Mouse (Mus musculus) E14TG2a.4 (cell line): ENCODE measurements around the gene Frrs1l.

Experiments used
- H3K27me3 ChIP-seq: 2 replicates; pipeline ENCODE4 v1.6.1; 2014; ENCODE audit warnings: low read length, control low read depth; ENCODE audit not compliant: insufficient read depth
- H3K36me3 ChIP-seq: 2 replicates; pipeline ENCODE4 v1.6.1; 2014; ENCODE audit warnings: low read length, control low read depth; ENCODE audit not compliant: insufficient read depth
- H3K4me1 ChIP-seq: replicated peaks from 2 replicates; pipeline ENCODE4 v1.6.1; 2014; ENCODE audit warnings: low read depth, low read length, control low read depth
- H3K4me3 ChIP-seq: replicated peaks from 2 replicates; pipeline ENCODE4 v1.5.1; 2014; ENCODE audit warnings: mild to moderate bottlenecking, low read length
- H3K9me3 ChIP-seq: 2 replicates; pipeline ENCODE4 v1.6.1; 2014; ENCODE audit warnings: low read length, control low read depth
- CTCF ChIP-seq: conservative IDR thresholded peaks from 2 replicates; pipeline ENCODE4 v1.5.1; 2014; ENCODE audit warnings: low read length
- NANOG ChIP-seq: IDR thresholded peaks from 2 replicates; pipeline ENCODE4 v1.6.1; 2014; ENCODE audit warnings: borderline replicate concordance, low read length, mixed read lengths
- POU5F1 ChIP-seq: IDR thresholded peaks from 2 replicates; pipeline ENCODE4 v1.6.1; 2014; ENCODE audit warnings: low read length, borderline replicate concordance

The Frrs1l gene

DNA sequence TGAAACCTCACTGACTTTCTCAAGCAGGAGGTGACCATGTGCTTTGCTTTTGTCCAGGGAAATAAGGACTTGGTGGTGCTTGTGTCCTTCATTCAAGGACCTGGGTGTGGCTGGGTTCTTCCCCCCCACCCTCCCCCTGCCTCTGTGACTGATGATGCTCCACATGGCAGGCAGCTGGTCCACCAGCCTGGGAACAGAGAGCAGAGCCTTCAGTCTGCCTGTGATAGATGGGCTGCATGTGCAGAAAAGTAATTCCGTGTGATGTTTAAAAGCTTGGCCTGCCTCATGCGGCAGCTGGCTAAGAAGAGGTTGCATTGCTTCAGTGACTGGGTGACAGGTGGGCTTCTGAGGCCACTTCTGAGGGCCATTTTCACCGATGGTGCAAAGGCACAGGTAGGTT lies 12.6 kb upstream of the Frrs1l start:
- no peak overlapping the region for H3K4me3 ChIP-seq
- peaks cover 12% of the 10 kb centered on the region for H3K27me3 ChIP-seq
- TF ChIP-seq POU5F1 (no peak), CTCF (no peak), NANOG (no peak)
- no peaks in the 10 kb centered on the region for H3K36me3 ChIP-seq
- H3K4me1 ChIP-seq, result 0 out of 2 replicates have a peak, but pooled peaks cover 5% of the 10 kb centered on the region
- no peaks in the 10 kb centered on the region for H3K9me3 ChIP-seq

DNA sequence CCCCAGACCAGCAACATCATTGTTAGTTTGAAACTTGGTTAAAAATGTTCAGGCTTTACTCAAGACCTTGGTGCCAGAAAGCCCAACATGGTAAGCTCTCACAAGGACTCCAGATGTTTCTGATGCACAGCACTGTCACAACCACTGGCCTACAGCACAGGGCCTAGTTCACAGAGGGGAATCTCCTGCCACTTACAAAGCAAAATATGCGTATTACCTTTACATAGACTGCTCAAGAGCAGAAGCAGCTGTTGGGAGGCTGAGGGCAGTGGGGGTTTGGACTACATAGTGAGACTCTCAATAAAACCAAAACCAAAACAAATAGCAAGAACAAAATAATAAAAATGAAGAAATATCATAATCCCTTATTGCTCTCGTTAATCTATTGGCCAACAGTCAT lies 11.2 kb upstream of the Frrs1l start:
- Histone ChIP-seq H3K36me3 (no peaks in the 10 kb centered on the region), H3K4me1 (0 out of 2 replicates have a peak, but pooled peaks cover 5% of the 10 kb centered on the region), H3K4me3 (no peak overlapping the region), H3K27me3 (peaks cover 12% of the 10 kb centered on the region), H3K9me3 (peaks cover 4% of the 10 kb centered on the region)
- TF ChIP-seq NANOG (no peak), CTCF (no peak), POU5F1 (no peak)

DNA sequence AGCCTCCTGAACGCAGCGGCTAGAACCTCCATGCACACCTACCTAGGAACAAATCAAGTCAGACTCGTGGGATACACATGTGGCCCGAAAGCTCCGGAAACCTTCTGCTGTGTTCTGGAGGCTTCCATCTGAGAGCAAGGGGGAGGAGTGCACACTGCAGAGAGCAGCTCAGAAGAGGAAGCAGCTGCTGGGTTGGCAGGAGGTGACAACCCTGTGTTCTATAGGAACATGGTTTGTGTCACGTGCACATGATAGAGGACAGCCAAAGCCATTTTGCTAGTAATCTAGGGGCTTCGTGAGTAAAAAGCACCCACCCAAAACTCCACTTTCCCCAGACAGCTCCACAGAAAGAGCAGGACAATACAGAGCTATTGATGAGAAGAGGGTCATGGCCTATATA lies 3.1 kb upstream of the Frrs1l start:
- Histone ChIP-seq H3K4me3 (no peak overlapping the region), H3K4me1 (peaks cover 10% of the 10 kb centered on the region), H3K27me3 (peaks cover 51% of the 10 kb centered on the region), H3K36me3 (no peaks in the 10 kb centered on the region), H3K9me3 (peaks cover 6% of the 10 kb centered on the region)
- TF ChIP-seq NANOG (no peak), POU5F1 (no peak), CTCF (no peak)

DNA sequence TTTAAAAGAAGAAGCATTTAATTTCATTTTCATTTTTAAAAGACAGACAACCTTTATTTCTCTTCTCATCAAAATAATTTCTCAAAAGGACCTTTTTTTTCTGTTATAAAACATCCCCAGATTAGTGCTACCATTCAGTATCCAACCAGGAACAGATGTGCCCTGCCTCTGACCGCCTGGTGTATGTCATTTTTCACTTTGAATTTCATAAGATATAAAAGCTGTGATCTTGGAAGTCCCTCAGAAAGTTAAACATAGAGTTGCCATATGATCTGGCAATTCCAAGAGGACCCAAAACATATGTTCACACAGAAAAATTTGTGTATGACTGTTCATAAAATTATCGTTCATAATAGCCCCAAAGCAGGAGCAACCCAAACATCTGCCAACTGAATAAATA lies 1.8 kb upstream of the Frrs1l start:
- Histone ChIP-seq H3K36me3 (no peaks in the 10 kb centered on the region), H3K4me3 (no peak overlapping the region), H3K4me1 (peaks cover 10% of the 10 kb centered on the region), H3K9me3 (peaks cover 6% of the 10 kb centered on the region), H3K27me3 (peaks cover 65% of the 10 kb centered on the region)
- TF ChIP-seq CTCF (no peak), NANOG (no peak), POU5F1 (no peak)

DNA sequence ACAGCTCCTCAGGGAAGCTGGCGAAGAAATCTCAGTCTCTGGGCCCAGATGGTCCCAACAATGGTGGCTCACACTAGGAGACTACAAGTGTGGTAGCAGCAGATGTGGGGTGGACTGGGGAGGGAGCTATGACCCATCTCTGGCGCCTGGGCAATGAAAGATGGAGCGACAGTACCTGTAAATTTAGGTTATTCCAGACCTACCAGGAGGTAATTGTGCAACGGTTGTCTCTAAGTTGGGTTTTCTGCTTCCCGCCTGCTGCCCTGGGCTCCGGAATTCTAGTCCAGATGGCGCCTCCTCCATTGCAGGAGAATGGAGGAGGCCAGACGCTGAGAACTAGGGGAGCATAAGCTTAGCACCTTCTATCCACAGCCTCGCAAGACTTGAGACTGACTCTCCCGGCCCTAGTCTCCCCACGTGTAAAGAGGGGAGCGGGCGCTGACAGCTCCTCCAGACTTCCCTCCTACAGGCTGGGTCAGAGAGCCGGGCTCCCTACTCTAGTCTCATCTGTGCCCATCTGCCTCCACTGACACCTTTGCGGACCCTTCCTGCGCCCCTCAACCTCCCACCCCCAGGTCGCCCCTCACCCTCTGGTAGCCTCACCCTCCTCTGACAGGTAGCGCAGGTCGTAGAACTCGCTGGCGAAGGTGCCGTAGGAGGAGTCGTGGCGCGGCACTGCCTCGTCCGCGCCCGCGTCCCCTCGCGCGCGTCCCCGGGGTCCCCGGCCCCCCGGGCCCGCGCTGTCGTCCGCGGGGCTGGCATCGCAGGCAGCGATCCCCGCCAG lies 568 bp downstream of the Frrs1l start:
- TF ChIP-seq CTCF (no peak), POU5F1 (no peak), NANOG (no peak)
- H3K27me3 ChIP-seq, result peaks cover 74% of the 10 kb centered on the region

DNA sequence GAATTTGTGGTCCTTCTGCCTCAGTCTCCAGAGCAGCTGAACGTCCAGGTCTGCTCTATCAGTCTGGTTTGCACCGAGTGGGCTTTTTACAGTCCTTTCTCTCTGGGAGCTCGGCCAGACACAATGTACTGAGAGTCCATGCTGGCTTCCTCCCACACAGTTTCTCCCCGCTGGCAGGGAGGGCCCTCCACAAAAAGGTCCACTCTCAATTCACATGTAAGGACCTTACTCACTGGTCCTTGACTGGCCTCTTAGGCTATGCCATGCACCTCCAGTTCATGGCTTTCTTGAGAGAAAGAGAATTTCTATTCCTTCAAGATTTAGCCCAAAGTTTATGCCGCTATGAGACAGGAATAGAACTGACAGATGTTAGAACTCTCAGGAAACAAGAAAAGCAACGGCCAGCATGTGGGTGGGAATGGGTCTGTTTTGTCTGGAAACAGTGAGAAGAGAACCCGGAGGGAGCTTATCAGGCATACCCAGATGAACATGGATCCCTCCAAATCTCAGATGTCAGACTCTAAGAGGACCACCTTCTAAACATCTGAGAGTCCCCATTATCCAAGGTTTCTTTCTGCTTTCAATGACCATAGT lies 24.5 kb downstream of the Frrs1l start:
- TF ChIP-seq NANOG (no peak), CTCF (no peak), POU5F1 (no peak)

More for the DNA sequence above, 568 bp downstream of the Frrs1l start:
- no peaks in the 10 kb centered on the region for H3K36me3 ChIP-seq
- H3K4me1 ChIP-seq, result peaks cover 10% of the 10 kb centered on the region
- H3K9me3 ChIP-seq, result no peaks in the 10 kb centered on the region
- peak overlapping the region; percentile 83 for H3K4me3 ChIP-seq

DNA sequence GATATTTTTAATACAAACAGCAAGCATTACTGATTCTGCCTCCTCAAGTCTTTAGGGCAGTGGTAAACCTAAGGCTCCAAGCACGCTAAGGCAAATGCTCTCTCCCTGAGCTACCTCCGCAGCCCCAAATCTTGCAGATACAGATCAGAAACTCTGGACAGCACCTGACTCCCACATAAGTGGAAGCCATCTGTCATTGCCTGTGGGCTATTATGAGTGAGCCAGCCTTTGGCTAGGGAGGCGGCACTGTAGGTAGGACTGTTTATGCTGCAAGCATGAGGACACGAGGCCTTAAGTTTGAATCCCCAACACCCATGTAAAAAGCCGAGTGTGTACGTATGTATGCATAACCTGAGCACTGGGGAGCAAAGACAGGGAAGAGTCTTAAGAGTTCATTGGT lies 26.5 kb downstream of the Frrs1l start:
- H3K4me3 ChIP-seq, result no peak overlapping the region
- peaks cover 17% of the 10 kb centered on the region for H3K4me1 ChIP-seq
- H3K36me3 ChIP-seq, result no peaks in the 10 kb centered on the region
- no peaks in the 10 kb centered on the region for H3K9me3 ChIP-seq
- TF ChIP-seq NANOG (no peak), CTCF (no peak), POU5F1 (no peak)
- H3K27me3 ChIP-seq, result peaks cover 3% of the 10 kb centered on the region; the same call in 1 of the 2 replicates

More for the DNA sequence above, 24.5 kb downstream of the Frrs1l start:
- Histone ChIP-seq H3K4me1 (peaks cover 17% of the 10 kb centered on the region), H3K9me3 (no peaks in the 10 kb centered on the region), H3K36me3 (no peaks in the 10 kb centered on the region), H3K27me3 (peaks cover 3% of the 10 kb centered on the region; the same call in 1 of the 2 replicates), H3K4me3 (no peak overlapping the region)

DNA sequence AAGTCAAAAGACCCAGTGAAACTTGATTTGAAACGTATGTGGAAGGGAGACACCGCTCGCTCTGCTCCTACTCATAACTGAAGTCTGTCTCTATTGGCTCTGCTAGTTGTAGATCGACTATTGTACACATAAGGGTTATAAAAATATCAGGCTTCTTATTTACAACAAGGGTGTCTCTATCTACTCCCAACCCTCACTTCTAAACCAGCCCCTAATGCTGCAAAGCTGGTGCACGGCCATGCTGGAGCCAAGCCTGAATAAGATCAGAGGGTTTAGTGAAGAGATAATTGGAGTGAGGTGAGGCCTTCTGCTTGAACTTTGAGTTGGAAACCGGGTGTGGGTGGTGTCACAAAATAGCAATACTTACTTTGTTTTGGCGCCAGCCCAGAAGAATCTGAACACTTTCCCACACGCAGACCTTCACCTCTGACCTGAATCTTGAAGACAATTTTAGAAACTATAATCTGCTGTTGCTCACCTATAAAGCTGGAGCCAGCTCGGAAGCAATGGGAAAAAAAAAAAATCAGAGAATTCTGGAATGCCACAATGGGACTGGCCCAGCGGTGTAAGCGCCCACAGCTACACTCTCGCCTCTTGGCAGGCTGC lies 28.8 kb downstream of the Frrs1l start:
- Histone ChIP-seq H3K9me3 (no peaks in the 10 kb centered on the region), H3K4me1 (peaks cover 32% of the 10 kb centered on the region), H3K36me3 (no peaks in the 10 kb centered on the region), H3K27me3 (peaks cover 3% of the 10 kb centered on the region; the same call in 1 of the 2 replicates), H3K4me3 (no peak overlapping the region)
- no peak for TF ChIP-seq NANOG
- TF ChIP-seq POU5F1, result no peak
- no peak for TF ChIP-seq CTCF
